Mouse (Mus musculus): Measurements from ENCODE around the gene Gnai3. TPM values are rescaled to one million over a fixed set of nuclear protein-coding genes. Genes with fewer than 3 reads are reported as not detected.

Gnai3 gene
- polyA plus RNA-seq, 1 experiment = 14.8 TPM

DNA sequence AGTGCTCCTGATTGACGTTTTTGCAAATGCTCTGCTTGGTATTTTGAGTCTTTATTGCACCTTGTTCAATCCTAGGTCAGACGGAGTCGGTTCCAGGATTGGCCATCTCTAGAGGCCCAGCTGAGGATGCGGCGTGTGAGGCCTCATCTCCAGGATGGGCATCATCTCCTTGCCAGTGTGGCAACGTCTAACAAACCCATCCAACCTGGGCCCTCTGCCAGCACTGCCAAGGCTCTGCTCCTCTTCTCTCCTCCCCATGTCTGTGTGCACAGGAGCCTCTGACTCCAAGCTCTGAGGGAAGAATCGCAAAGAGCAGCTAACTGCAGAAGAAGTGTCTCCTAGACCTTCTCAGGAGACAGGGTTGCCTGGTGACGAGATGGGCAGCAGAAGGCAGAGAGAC is 83.3 kb downstream of the Gnai3 start:
- H3K36me3 ChIP-seq (ENCODE audit: control insufficient read depth, insufficient read depth, low read length) = no peaks in the 10 kb centered on the region
- H3K4me1 ChIP-seq (ENCODE audit: control insufficient read depth, insufficient read depth, insufficient read length, low read length) = peaks cover 12% of the 10 kb centered on the region
- no peak for TF ChIP-seq POLR2A (IDR thresholded peaks at IDR 0.05; ENCODE audit: low read depth, low read length)
- no peak for TF ChIP-seq CTCF (IDR thresholded peaks at IDR 0.05; ENCODE audit: extremely low read depth, insufficient read length, insufficient replicate concordance, low read depth, low read length)
- H3K27me3 ChIP-seq (ENCODE audit: control insufficient read depth, insufficient read depth, low read length) = no peaks in the 10 kb centered on the region
- WGBS = 80% methylated on average over 8 of the region's 8 CpGs
- H3K27ac ChIP-seq (ENCODE audit: insufficient read depth, low read depth, low read length) = no peak overlapping the region
- H3K4me3 ChIP-seq (ENCODE audit: low read depth, low read length) = no peak overlapping the region

DNA sequence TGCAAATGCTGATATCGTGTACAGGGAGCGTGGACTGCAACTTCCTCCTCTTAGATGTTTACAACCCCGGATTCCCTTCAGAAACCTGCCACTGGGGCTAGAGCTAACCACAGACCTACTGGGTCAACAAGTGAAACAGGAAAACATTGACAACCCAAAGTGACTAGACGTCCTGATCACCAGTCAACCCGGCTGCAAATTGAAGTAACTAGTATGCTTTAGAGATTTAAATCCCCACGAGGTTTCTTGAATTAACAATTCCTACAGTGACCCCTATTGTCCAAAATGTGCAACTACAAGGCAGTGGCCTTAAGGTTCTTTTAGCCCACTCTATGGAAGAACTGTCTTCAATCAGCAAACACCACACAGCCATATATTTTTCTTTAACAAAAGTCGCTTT is 84.5 kb downstream of the Gnai3 start:
- H3K4me1 ChIP-seq (ENCODE audit: control insufficient read depth, insufficient read depth, insufficient read length, low read length) = peaks cover 11% of the 10 kb centered on the region
- 4% methylated on average over 7 of the region's 7 CpGs for WGBS
- H3K4me3 ChIP-seq (ENCODE audit: low read depth, low read length) = no peak overlapping the region
- H3K27ac ChIP-seq (ENCODE audit: insufficient read depth, low read depth, low read length) = no peak overlapping the region
- no peaks in the 10 kb centered on the region for H3K36me3 ChIP-seq (ENCODE audit: control insufficient read depth, insufficient read depth, low read length)
- H3K27me3 ChIP-seq (ENCODE audit: control insufficient read depth, insufficient read depth, low read length) = no peaks in the 10 kb centered on the region
- no peak for TF ChIP-seq POLR2A (IDR thresholded peaks at IDR 0.05; ENCODE audit: low read depth, low read length)
- TF ChIP-seq CTCF (IDR thresholded peaks at IDR 0.05; ENCODE audit: extremely low read depth, insufficient read length, insufficient replicate concordance, low read depth, low read length) = peak; percentile 47; the same call in 1 of the 2 replicates

Other genes with a start within 250 kb of the Gnai3 start
- gene Gstm7, start 214.3 kb downstream of the Gnai3 start, polyA plus RNA-seq (2012; rRNA removed) = 9.4 and 29.1 TPM in 2 replicates
- gene Gstm6, start 202.4 kb downstream of the Gnai3 start, polyA plus RNA-seq (2012; rRNA removed) = 9.5 and 20.7 TPM in 2 replicates
- 159 and 411 TPM in 2 replicates for gene Gstm3, start 176.9 kb downstream of the Gnai3 start, polyA plus RNA-seq (2012; rRNA removed)
- 26.7 and 56.7 TPM in 2 replicates for gene Gstm2, start 159.7 kb downstream of the Gnai3 start, polyA plus RNA-seq (2012; rRNA removed)
- gene Gstm1, start 128.2 kb downstream of the Gnai3 start, polyA plus RNA-seq (2012; rRNA removed) = 243 and 695 TPM in 2 replicates
- gene Gstm4, start 101.3 kb downstream of the Gnai3 start, polyA plus RNA-seq (2012; rRNA removed) = 5.6 and 16.1 TPM in 2 replicates
- gene Ampd2, start 59.5 kb downstream of the Gnai3 start, polyA plus RNA-seq (2012; rRNA removed) = 88.8 and 107 TPM in 2 replicates
- 0.86 and 0.91 TPM in 2 replicates for gene Gnat2, start 53.4 kb downstream of the Gnai3 start, polyA plus RNA-seq (2012; rRNA removed)
- gene Gpr61, start 8.7 kb upstream of the Gnai3 start, polyA plus RNA-seq (2012; rRNA removed) = 0.05 TPM in 1 of 2 replicates, not detected in the other
- gene Amigo1, start 40.2 kb upstream of the Gnai3 start, polyA plus RNA-seq (2012; rRNA removed) = 10.1 and 17.6 TPM in 2 replicates
- 5.5 and 9.4 TPM in 2 replicates for gene Cyb561d1, start 55.1 kb upstream of the Gnai3 start, polyA plus RNA-seq (2012; rRNA removed)
- 3.6 and 9.7 TPM in 2 replicates for gene Atxn7l2, start 64.8 kb upstream of the Gnai3 start, polyA plus RNA-seq (2012; rRNA removed)
- gene Sypl2, start 80.5 kb upstream of the Gnai3 start, polyA plus RNA-seq (2012; rRNA removed) = 2.5 and 6.3 TPM in 2 replicates
- gene Psma5, start 110.8 kb upstream of the Gnai3 start, polyA plus RNA-seq (2012; rRNA removed) = 21.9 and 36.2 TPM in 2 replicates
- gene Sort1, start 137.9 kb upstream of the Gnai3 start, polyA plus RNA-seq (2012; rRNA removed) = 18.1 and 32.8 TPM in 2 replicates
- gene Mybphl, start 218.8 kb upstream of the Gnai3 start, polyA plus RNA-seq (2012; rRNA removed) = not detected in 2 replicates
- gene Psrc1, start 237.7 kb upstream of the Gnai3 start, polyA plus RNA-seq (2012; rRNA removed) = 1.3 and 5.3 TPM in 2 replicates